Mouse (Mus musculus): ENCODE data around the gene Cebpz. TPM values are rescaled to one million over a fixed set of nuclear protein-coding genes. Genes with fewer than 3 reads are reported as not detected.

Gene Cebpz
- polyA plus RNA-seq, 1 experiment from 2014 or later = 63.5 TPM

Other genes starting within 250 kb of the Cebpz start
- 7.8 and 8.4 TPM in 2 replicates for gene Strn, start 199.9 kb downstream of the Cebpz start, polyA plus RNA-seq (2014; fragmentation: Nextera tagmentation; extraction: Ambion mirVana)
- 11.5 and 12.4 TPM in 2 replicates for gene Heatr5b, start 101.7 kb downstream of the Cebpz start, polyA plus RNA-seq (2014; fragmentation: Nextera tagmentation; extraction: Ambion mirVana)
- 33.9 and 39.0 TPM in 2 replicates for gene Gpatch11, start 101.5 kb downstream of the Cebpz start, polyA plus RNA-seq (2014; fragmentation: Nextera tagmentation; extraction: Ambion mirVana)
- 9.1 and 11.0 TPM in 2 replicates for gene Eif2ak2, start 54.5 kb downstream of the Cebpz start, polyA plus RNA-seq (2014; fragmentation: Nextera tagmentation; extraction: Ambion mirVana)
- gene Sult6b1, start 30.1 kb downstream of the Cebpz start, polyA plus RNA-seq (2014; fragmentation: Nextera tagmentation; extraction: Ambion mirVana) = 0.16 and 0.19 TPM in 2 replicates
- gene Cebpzos, start 20.6 kb downstream of the Cebpz start, polyA plus RNA-seq (2014; fragmentation: Nextera tagmentation; extraction: Ambion mirVana) = 104 and 116 TPM in 2 replicates
- 43.8 and 50.6 TPM in 2 replicates for gene Ndufaf7, start 70 bp upstream of the Cebpz start, polyA plus RNA-seq (2014; fragmentation: Nextera tagmentation; extraction: Ambion mirVana)
- gene Prkd3, start 83.8 kb upstream of the Cebpz start, polyA plus RNA-seq (2014; fragmentation: Nextera tagmentation; extraction: Ambion mirVana) = 44.8 and 49.2 TPM in 2 replicates
- 10.6 and 12.6 TPM in 2 replicates for gene Qpct, start 114.8 kb upstream of the Cebpz start, polyA plus RNA-seq (2014; fragmentation: Nextera tagmentation; extraction: Ambion mirVana)